Mouse (Mus musculus): Measurements from ENCODE around the gene Nkd2. TPM values are rescaled to one million over a fixed set of nuclear protein-coding genes. Genes with fewer than 3 reads are reported as not detected.

Nkd2 gene
- polyA plus RNA-seq, 1 experiment from 2014 or later, result 7.9 TPM

DNA sequence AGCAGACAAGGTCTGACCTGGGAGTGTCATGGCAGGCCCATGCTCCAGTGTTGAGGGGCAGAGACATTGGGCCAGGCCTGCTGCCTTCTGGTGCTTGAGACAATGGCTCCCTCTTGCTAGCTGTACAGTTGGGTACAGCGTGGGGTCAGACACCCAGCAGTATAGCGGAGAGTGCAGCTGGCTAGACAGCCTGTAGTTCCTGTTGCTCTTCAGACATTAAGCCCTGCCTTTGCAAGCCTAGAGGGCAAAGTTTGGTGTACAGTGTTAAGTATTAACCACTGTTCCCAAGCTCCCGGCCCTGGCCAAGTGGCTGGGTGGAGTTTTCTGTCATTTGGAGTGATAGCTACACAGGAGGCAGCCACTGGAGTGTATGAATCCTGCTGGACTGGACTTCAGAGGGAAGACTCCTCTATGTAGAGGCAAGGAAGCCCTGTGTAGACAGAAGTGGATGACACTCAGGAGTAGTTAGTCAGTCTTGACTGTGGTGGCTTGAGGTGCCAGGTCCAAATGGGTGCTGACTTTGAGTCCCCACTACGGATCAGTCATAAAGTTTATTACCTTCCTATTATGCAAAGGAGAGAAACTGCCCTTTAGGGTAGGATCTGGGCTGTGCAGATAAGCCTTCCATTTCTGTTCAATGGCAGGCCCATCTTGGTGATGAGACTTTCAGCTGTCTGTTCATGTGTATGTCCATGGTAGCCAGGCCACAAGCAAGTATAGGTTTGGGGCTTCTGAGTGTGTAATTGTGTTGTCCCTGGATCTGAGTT, 77.3 kb downstream of the Nkd2 start:
- Histone ChIP-seq H3K9me3 (no peaks in the 10 kb centered on the region), H3K36me3 (replicated peaks) (peaks cover 13% of the 10 kb centered on the region), H3K4me2 (no peak overlapping the region), H3K27me3 (no peaks in the 10 kb centered on the region), H3K4me1 (peaks cover 55% of the 10 kb centered on the region), H3K27ac (no peak overlapping the region), H3K9ac (no peak overlapping the region), H3K4me3 (replicated peaks) (no peak overlapping the region)
- whole genome bisulfite sequencing, result 88% methylated on average over 4 of the region's 4 CpGs
- no peak for ATAC-seq (ENCODE audit: low FRiP score)

Other genes starting within 250 kb of the Nkd2 start
- gene Clptm1l, start 243.6 kb downstream of the Nkd2 start, polyA plus RNA-seq (2016; fragmentation: Nextera tagmentation; extraction: Ambion mirVana), result 103 and 108 TPM in 2 replicates
- 6.9 and 8.0 TPM in 2 replicates for gene Tert, start 220.7 kb downstream of the Nkd2 start, polyA plus RNA-seq (2016; fragmentation: Nextera tagmentation; extraction: Ambion mirVana)
- gene Slc6a18, start 169.6 kb downstream of the Nkd2 start, polyA plus RNA-seq (2016; fragmentation: Nextera tagmentation; extraction: Ambion mirVana), result not detected in 2 replicates
- 0.06 and 0.22 TPM in 2 replicates for gene Slc6a19, start 142.8 kb downstream of the Nkd2 start, polyA plus RNA-seq (2016; fragmentation: Nextera tagmentation; extraction: Ambion mirVana)
- gene Slc12a7, start 114.5 kb downstream of the Nkd2 start, polyA plus RNA-seq (2016; fragmentation: Nextera tagmentation; extraction: Ambion mirVana), result 40.6 and 48.9 TPM in 2 replicates
- 45.3 and 47.2 TPM in 2 replicates for gene Trip13, start 90.2 kb upstream of the Nkd2 start, polyA plus RNA-seq (2016; fragmentation: Nextera tagmentation; extraction: Ambion mirVana)
- gene Brd9, start 90.2 kb upstream of the Nkd2 start, polyA plus RNA-seq (2016; fragmentation: Nextera tagmentation; extraction: Ambion mirVana), result 77.5 and 82.6 TPM in 2 replicates
- not detected in 2 replicates for gene Zdhhc11, start 116.2 kb upstream of the Nkd2 start, polyA plus RNA-seq (2016; fragmentation: Nextera tagmentation; extraction: Ambion mirVana)
- 4.2 and 5.1 TPM in 2 replicates for gene Tppp, start 161.8 kb upstream of the Nkd2 start, polyA plus RNA-seq (2016; fragmentation: Nextera tagmentation; extraction: Ambion mirVana)
- 19.1 and 24.8 TPM in 2 replicates for gene Cep72, start 214.7 kb upstream of the Nkd2 start, polyA plus RNA-seq (2016; fragmentation: Nextera tagmentation; extraction: Ambion mirVana)

Data from forebrain, embryonic 12.5 days (tissue).